Mouse (Mus musculus) intestine, embryonic 16.5 days (tissue): ENCODE data around the gene Wfdc9. TPM values are rescaled to one million over a fixed set of nuclear protein-coding genes. Genes with fewer than 3 reads are reported as not detected.

Source experiments
- ATAC-seq: fragments of 200-750 bp; cut with Nextera tagmentation; 2 replicates; pipeline ENCODE4 v1.8.0; 2017; ENCODE audit warnings: moderate TSS enrichment, moderate library complexity
- H3K27ac ChIP-seq: fragments of 300-500 bp; sonication (generic); 2 replicates; pipeline ENCODE4 v1.5.1; 2014; ENCODE audit warnings: mild to moderate bottlenecking, low read length
- H3K27me3 ChIP-seq: fragments of 300-500 bp; sonication (generic); replicated peaks from 2 replicates; pipeline ENCODE4 v1.6.1; 2014; ENCODE audit warnings: low read length, control low read depth, mixed read lengths; ENCODE audit not compliant: control insufficient read depth, insufficient read depth
- H3K36me3 ChIP-seq: fragments of 300-500 bp; sonication (generic); 2 replicates; pipeline ENCODE4 v1.6.1; 2014; ENCODE audit warnings: low read length, control low read depth; ENCODE audit not compliant: control insufficient read depth, insufficient read depth
- H3K4me1 ChIP-seq: fragments of 300-500 bp; sonication (generic); 2 replicates; pipeline ENCODE4 v1.6.1; 2014; ENCODE audit warnings: low read length, control low read depth, mixed read lengths; ENCODE audit not compliant: control insufficient read depth, insufficient read depth
- H3K4me2 ChIP-seq: fragments of 300-500 bp; sonication (generic); 2 replicates; pipeline ENCODE4 v1.6.1; 2014; ENCODE audit warnings: low read depth, low read length, control low read depth
- H3K4me3 ChIP-seq: fragments of 300-500 bp; sonication (generic); 2 replicates; pipeline ENCODE4 v1.5.1; 2014; ENCODE audit warnings: mild to moderate bottlenecking, low read length
- H3K9ac ChIP-seq: fragments of 300-500 bp; sonication (generic); 2 replicates; pipeline ENCODE4 v1.6.1; 2014; ENCODE audit warnings: low read depth, low read length
- H3K9me3 ChIP-seq: fragments of 300-500 bp; sonication (generic); 2 replicates; pipeline ENCODE4 v1.6.1; 2016; ENCODE audit warnings: low read length, control low read depth; ENCODE audit not compliant: control insufficient read depth
- WGBS: fragments of 180-500 bp; shearing (Covaris S2); extraction: QIAGEN DNeasy Blood & Tissue Kit; methylation state at CpG from one replicate; pipeline ENCODE4 v1.1.7; 2014; 5-methylcytosine and 5-hydroxymethylcytosine counted together
- polyA plus RNA-seq: library from polyadenylated mRNA; unstranded; fragments of >200 nt; fragmentation: Nextera tagmentation; extraction: Ambion mirVana; gene quantifications from 2 replicates; pipeline ENCODE4 v1.2.1, GENCODE M21; 2015

Gene Wfdc9
- not detected in 2 replicates for polyA plus RNA-seq

DNA sequence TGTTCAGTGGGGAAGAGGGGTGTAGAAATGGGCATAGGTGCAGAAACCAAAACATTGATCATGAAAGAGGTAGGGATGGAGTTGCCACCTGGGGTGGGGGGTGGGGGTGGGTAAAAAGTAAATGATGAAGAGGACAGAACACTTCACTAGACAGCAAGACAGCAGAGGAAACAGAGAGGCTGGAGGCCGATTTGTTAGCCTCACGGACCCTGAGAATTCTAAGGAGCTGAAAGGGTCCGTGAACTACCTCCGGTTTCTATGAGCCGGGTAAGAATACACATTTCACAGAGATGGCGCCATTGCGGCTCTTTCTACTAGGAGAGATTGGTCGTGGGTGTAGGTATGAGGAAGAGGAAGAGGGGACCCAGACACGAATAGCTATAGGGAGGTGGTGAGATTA lies at the start of gene Wfdc9:
TSS of gene Wfdc9 (minus strand) at position 101 of the 400 bp plus-strand sequence.
- no peak for ATAC-seq
- Histone ChIP-seq H3K4me3 (no peak within 1 kb of the TSS), H3K4me2 (no peak within 1 kb of the TSS), H3K27ac (no peak within 1 kb of the TSS), H3K27me3 (no peaks in the 10 kb centered on the region; the same call in 1 of the 2 replicates), H3K36me3 (no peaks in the 10 kb centered on the region), H3K4me1 (no peaks in the 10 kb centered on the region), H3K9me3 (no peaks in the 10 kb centered on the region), H3K9ac (no peak within 1 kb of the TSS)
- 81% methylated on average over 9 of the region's 9 CpGs for WGBS

DNA sequence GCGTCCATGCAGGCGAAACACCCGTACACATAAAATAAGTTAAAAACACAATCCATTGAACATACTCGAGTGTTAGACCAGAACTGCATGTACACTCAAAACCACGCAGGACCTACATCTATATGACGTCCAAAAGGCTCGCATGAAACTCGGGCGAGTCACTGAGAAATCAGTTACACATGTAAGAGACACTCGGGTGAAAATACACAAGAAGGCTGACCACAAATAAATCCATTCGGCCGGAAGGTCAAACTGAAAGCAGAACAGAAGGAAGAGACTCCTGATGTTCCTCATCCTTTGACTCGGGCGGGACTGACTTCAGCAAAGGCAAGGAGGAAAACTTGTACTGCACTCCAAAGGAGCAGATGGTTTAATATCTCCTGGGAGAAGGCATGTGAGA lies 49.6 kb upstream of the Wfdc9 start:
- WGBS, result 87% methylated on average over 14 of the region's 14 CpGs
- no peaks in the 10 kb centered on the region for H3K4me1 ChIP-seq
- H3K9me3 ChIP-seq, result no peaks in the 10 kb centered on the region
- H3K27ac ChIP-seq, result 0 out of 2 replicates have a peak overlapping the region, but pooled peaks have one; percentile 19
- H3K4me2 ChIP-seq, result no peak overlapping the region
- H3K4me3 ChIP-seq, result no peak overlapping the region
- ATAC-seq, result no peak
- no peaks in the 10 kb centered on the region for H3K27me3 ChIP-seq
- no peak overlapping the region for H3K9ac ChIP-seq
- H3K36me3 ChIP-seq, result no peaks in the 10 kb centered on the region

DNA sequence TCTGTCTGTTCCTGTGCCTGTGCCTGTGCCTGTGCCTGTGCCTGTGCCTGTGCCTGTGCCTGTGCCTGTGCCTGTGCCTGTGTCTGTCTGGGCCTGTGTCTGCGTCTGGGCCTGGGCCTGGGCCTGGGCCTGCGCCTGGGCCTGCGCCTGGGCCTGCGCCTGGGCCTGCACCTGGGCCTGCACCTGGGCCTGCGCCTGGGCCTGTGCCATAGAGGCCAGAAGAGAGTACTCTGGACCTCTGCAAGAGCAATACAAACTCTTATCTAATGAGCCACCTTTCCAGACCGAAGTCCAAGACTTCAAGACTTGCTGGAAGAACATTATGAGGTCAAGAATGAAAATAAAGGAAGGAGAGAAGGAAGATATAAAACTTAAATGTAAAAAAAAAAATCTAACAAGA lies 48.9 kb upstream of the Wfdc9 start:
- WGBS, result 74% methylated on average over 6 of the region's 6 CpGs
- Histone ChIP-seq H3K4me2 (no peak overlapping the region), H3K4me3 (no peak overlapping the region), H3K9ac (peak overlapping the region; percentile 48; the same call in 1 of the 2 replicates), H3K27me3 (no peaks in the 10 kb centered on the region), H3K9me3 (no peaks in the 10 kb centered on the region), H3K4me1 (peaks cover 3% of the 10 kb centered on the region; the same call in 1 of the 2 replicates), H3K36me3 (no peaks in the 10 kb centered on the region), H3K27ac (peak overlapping the region; percentile 65; the same call in 1 of the 2 replicates)
- peak; percentile 95 for ATAC-seq

DNA sequence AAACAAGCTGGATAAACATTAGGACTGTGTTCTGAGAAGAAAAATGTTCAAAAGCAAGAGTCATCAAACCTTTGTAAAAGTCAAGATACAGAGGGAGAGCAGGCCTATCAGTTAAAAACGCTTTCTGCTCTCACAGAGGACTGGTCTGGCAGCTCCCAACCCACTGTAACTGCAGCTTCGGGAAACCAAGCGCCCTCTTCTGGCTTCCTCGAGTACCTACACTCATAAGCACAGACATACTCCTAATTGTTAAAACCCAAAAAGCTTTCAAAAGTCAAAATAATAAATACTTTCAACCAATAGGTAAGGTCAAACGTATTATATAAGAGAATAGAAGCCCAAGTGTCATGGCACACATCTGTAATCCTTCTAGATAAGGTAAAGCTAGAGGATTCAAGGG lies 47.9 kb upstream of the Wfdc9 start:
- ATAC-seq, result no peak
- no peak overlapping the region for H3K4me2 ChIP-seq
- H3K9me3 ChIP-seq, result no peaks in the 10 kb centered on the region
- no peak overlapping the region for H3K27ac ChIP-seq
- no peaks in the 10 kb centered on the region for H3K27me3 ChIP-seq
- 76% methylated on average over 5 of the region's 5 CpGs for WGBS
- H3K36me3 ChIP-seq, result no peaks in the 10 kb centered on the region
- no peak overlapping the region for H3K9ac ChIP-seq
- H3K4me1 ChIP-seq, result peaks cover 3% of the 10 kb centered on the region; the same call in 1 of the 2 replicates
- H3K4me3 ChIP-seq, result no peak overlapping the region

DNA sequence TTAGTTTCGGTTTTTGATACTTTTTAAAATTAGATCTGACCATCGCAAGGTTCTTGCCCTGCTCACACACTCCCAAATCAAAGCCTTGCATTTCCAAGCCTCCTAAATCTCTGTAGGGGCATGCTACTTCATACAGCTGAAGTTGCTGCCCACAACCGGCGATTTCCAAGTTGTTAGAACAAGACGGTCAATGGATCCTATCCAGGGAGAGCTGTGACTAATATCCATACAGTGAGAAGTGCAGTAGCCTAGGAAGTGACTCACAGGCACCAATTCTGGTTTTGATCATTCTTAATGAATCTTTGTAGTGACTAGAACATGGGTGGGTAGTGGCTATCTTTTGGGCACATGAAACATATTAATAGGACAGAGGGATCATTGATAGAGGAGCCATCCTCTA lies 45.4 kb upstream of the Wfdc9 start:
- 86% methylated on average over 5 of the region's 5 CpGs for WGBS
- ATAC-seq, result no peak

DNA sequence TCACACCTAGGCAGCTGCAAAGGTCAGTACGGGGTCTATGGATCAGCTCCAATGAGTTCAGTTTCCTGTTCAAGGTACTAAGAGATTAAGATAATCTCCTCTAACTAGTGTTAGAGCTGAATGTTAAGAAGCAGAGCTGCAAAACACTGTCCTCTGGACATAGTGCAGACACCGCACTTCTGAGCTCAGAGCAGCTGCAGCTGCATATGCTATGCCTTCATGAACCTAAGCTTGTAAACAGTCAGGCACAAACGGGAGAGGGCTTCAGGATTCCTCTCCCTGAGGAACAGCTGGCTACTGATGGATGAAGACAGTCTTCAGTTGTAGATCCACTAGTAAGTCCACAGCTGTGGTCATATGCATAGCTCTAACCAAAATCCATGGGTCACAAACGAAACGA lies 44.6 kb upstream of the Wfdc9 start:
- Histone ChIP-seq H3K4me2 (no peak overlapping the region), H3K4me1 (peaks cover 3% of the 10 kb centered on the region; the same call in 1 of the 2 replicates), H3K9ac (no peak overlapping the region), H3K9me3 (no peaks in the 10 kb centered on the region), H3K4me3 (no peak overlapping the region), H3K27me3 (no peaks in the 10 kb centered on the region), H3K27ac (no peak overlapping the region), H3K36me3 (no peaks in the 10 kb centered on the region)
- 49% methylated on average over 5 of the region's 5 CpGs for WGBS
- peak; percentile 59 for ATAC-seq

More for the DNA sequence above, 45.4 kb upstream of the Wfdc9 start:
- no peak overlapping the region for H3K27ac ChIP-seq
- H3K9me3 ChIP-seq, result no peaks in the 10 kb centered on the region
- H3K36me3 ChIP-seq, result no peaks in the 10 kb centered on the region
- no peak overlapping the region for H3K4me3 ChIP-seq
- H3K27me3 ChIP-seq, result no peaks in the 10 kb centered on the region
- H3K4me1 ChIP-seq, result peaks cover 3% of the 10 kb centered on the region; the same call in 1 of the 2 replicates
- H3K9ac ChIP-seq, result no peak overlapping the region
- H3K4me2 ChIP-seq, result no peak overlapping the region

DNA sequence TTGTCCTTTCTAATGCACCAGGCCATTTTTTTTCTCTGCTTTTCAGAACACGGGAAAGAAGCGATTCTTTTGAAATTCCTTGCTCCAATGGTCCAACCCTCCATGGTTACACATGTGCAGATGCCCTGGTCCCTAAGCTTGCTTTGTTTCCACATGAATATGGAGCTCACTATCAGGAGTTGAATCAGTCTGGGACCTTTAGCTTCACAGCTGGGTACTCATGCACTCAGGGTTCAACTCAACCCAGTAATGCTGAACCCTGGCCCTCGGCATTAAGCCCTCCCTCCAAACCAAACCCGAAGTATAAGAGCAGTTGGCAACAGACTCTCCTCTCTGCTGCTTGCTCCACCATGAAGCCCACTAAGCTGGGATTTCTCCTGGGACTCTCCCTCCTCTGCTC lies 41.8 kb upstream of the Wfdc9 start, which contains the start of gene Spint4:
TSS of gene Spint4 (plus strand) at position 301 of the 400 bp plus-strand sequence.
- Histone ChIP-seq H3K9me3 (no peaks in the 10 kb centered on the region), H3K4me2 (no peak within 1 kb of the TSS), H3K4me3 (no peak within 1 kb of the TSS), H3K36me3 (no peaks in the 10 kb centered on the region), H3K9ac (no peak within 1 kb of the TSS), H3K27ac (no peak within 1 kb of the TSS), H3K27me3 (no peaks in the 10 kb centered on the region), H3K4me1 (peaks cover 3% of the 10 kb centered on the region; the same call in 1 of the 2 replicates)
- no peak for ATAC-seq
- WGBS, result 82% methylated on average over 4 of the region's 4 CpGs

DNA sequence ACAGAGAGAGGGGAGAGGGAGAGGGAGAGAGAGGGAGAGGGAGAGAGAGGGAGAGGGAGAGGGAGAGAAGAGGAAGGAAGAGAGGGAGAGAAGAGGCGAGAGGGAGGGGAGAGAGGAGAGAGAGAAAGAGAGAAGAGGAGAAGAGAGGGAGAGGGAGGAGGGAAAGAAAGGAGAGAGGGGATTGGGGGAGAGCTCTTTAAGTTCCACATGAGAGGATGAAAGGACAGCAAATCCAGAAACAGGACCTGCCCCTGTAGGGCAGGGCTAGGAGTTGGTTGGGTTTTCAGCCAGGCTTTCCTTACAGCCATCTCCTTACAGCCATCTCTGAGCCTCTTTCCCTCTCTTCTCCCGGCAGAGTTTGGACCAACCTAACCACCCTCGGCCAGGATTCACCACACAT lies 28.4 kb upstream of the Wfdc9 start, which contains the start of gene Wfdc13:
TSS of gene Wfdc13 (plus strand) at position 301 of the 400 bp plus-strand sequence.
- no peak within 1 kb of the TSS for H3K9ac ChIP-seq
- H3K27me3 ChIP-seq, result no peaks in the 10 kb centered on the region
- no peak within 1 kb of the TSS for H3K27ac ChIP-seq
- peaks cover 2% of the 10 kb centered on the region; the same call in 1 of the 2 replicates for H3K4me1 ChIP-seq
- no peak within 1 kb of the TSS for H3K4me2 ChIP-seq
- H3K36me3 ChIP-seq, result no peaks in the 10 kb centered on the region
- H3K9me3 ChIP-seq, result no peaks in the 10 kb centered on the region
- ATAC-seq, result no peak
- H3K4me3 ChIP-seq, result no peak within 1 kb of the TSS
- 70% methylated on average over 3 of the region's 3 CpGs for WGBS

DNA sequence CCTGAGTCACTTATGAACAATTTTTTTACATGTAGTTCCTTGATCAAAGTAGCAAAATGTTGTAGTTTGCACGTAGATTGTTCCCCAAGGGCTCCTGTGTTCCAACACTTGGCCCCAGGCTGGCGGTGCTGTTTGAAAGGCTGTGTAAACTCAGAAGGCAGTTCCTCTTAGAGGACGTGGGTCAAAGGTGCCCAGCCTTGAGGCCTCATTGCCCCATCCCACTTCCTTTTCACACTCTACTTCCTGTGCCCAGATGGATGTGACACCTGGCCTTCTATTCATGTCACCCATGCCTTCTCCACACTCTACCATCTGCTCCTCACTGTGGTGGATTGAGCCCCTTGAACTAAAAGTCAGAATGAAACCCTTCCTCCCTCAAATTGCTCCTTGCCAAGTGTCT lies 23.5 kb upstream of the Wfdc9 start:
- Histone ChIP-seq H3K9ac (no peak overlapping the region), H3K36me3 (no peaks in the 10 kb centered on the region), H3K27ac (no peak overlapping the region), H3K4me2 (no peak overlapping the region), H3K27me3 (no peaks in the 10 kb centered on the region), H3K9me3 (no peaks in the 10 kb centered on the region), H3K4me1 (peaks cover 8% of the 10 kb centered on the region), H3K4me3 (no peak overlapping the region)
- peak; percentile 84 for ATAC-seq
- WGBS, result 24% methylated on average over 3 of the region's 3 CpGs
